Mouse (Mus musculus) pancreas, adult 10 weeks (tissue): ENCODE data around the gene Gm10642. TPM values are rescaled to one million over a fixed set of nuclear protein-coding genes. Genes with fewer than 3 reads are reported as not detected.

Source experiments
- polyA plus RNA-seq: library from polyadenylated mRNA; stranded (reverse); fragments of 350-450 nt; fragmentation: Illumina TruSeq; extraction: RNeasy Lipid Tissue Mini Kit (QIAGEN cat#74804); gene quantifications from one replicate; pipeline ENCODE4 v1.2.3, GENCODE M21; 2015; ENCODE audit warnings: low read depth, low replicate concordance; ENCODE audit not compliant: insufficient read depth

The Gm10642 gene
- polyA plus RNA-seq, result not detected

GRCm38 (mm10) chr9:70656130-70657007 is at the start of gene Gm10642:
Gm10642 (plus strand) TSS chr9:70656251.

DNA sequence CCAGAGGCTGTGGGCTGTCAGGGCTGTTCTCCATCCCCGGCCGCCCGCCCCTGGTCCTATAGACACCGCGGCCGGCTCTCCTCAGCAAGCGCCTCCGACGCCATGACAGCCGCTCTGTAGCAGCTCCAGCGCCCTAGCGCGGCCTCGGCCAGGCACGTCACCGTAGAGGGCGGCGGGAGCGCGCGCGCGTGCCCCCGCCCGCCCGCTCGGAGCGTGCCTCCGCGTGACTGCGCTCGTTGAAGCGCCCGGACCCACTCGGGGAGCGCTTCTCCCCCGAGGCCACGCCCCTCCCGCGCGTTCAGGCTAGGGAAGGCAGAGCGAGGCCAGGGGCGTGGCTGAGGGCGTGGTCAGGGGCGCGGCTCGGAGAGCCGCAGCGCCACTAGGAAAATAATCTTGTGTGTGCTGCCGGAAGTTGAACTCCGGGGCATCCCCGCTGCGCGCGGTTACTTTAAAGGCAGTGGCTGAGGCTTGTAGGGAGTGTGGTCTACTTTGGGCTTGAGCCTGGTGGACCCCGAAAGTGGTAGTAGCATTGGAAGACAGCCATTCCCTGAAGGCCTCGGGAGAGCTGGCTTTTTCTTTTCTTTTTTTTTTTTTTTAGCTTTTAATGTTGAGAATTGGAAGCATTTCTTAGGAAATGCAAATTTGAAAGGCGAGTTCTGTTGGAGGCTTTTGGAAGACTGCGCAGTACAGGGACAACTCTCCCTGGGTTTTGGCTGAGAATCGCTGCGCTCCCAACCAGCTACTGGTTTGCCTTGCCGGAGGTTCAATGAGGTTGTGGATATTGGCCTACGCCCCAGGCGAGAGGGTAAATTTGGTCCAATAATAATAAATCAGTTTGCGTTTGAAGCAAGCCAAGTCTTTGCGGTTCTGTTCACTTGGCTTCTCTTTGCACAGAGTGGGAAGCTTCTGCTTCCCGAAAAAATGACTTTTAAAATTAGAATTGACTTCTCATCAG is 1.2 kb downstream of the Gm10642 start, which contains the start of gene Mindy2:
TSS of gene Mindy2 (minus strand) at position 162 of the 955 bp plus-strand sequence.

GRCm38 (mm10) chr9:70678682-70679131 is 22.7 kb downstream of the Gm10642 start, which contains the start of gene Adam10:
Adam10 (plus strand) TSS chr9:70678997.

Other genes starting within 250 kb of the Gm10642 start
- 0.72 TPM for gene Ccnb2, start 234.7 kb upstream of the Gm10642 start, polyA plus RNA-seq
- gene Rnf111, start 152.5 kb upstream of the Gm10642 start, polyA plus RNA-seq, result 4.1 TPM
- 17.8 TPM for gene Sltm, start 113.5 kb upstream of the Gm10642 start, polyA plus RNA-seq
- 2.9 TPM for gene Mindy2, start 923 bp downstream of the Gm10642 start, polyA plus RNA-seq
- 13.1 TPM for gene Adam10, start 22.7 kb downstream of the Gm10642 start, polyA plus RNA-seq